Mouse (Mus musculus): ENCODE data around the gene Arcn1. TPM values are rescaled to one million over a fixed set of nuclear protein-coding genes. Genes with fewer than 3 reads are reported as not detected.
A peak's percentile ranks its signal among the peaks of the same experiment; 100 is the strongest.

Arcn1 gene
- polyA plus RNA-seq, 1 experiment from 2014 or later, result 111 TPM

DNA sequence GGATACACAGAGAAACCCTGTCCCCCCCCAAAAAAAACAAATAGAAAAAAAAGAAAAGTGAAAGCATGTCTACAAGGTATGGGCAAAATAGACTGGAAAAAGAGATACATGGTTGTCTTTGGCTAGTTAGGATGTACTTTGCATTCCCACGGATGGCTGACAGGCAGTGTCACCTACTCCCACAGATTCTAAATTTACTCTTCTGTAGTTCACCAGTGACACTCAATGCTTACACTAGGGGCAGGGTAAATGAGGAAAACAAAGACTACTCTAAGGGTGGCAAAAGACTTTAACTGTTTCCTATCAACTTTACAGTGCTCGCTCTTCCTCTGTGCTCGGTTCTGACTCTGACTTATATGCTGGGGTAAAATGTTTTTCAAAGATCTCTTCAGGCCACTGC is 21.0 kb downstream of the Arcn1 start:
- no peak for DNase-seq (ENCODE audit: low spot score)

DNA sequence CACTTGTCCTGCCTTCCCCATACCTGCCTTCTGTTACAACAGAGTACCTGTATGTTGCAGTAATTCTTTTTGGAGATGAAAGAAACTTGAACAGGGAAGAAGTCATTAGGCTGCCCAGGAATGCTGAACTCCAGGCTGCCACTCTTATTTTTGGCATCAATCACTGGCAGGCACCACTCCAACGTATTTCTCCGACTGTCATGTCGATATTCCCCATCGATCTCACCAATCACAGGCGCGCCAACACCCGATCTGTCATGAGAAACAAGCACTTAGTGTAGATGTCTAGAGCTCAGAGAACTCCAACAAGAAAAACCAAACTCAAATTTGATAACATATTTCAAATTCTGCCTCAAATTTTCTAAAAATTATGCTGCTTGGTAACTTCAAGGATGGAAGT is 22.3 kb downstream of the Arcn1 start:
- DNase-seq (ENCODE audit: low spot score), result no peak

DNA sequence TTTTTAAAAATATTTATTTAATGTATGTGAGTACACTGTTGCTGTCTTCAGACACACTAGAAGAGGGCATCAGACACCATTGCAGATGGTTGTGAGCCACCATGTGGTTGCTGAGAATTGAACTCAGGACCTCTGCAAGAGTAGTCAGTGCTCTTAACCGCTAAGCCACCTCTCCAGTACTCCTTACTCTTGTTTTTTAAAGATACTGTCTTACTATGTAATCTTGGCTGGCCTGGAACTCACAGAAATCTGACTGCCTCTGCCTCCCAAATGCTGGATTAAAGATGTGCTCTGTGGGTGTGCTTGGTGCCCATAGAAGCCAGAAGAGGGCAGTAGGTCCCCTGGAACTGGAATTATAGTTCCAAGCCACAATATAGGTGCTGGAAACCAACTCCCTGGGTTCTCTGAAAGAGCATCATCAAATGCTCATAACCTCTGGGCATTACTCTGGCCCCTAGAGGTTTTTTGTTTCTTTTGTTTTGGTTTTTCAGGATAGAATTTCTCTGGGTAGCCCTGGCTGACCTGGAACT is 26.9 kb downstream of the Arcn1 start:
- no peak for DNase-seq (ENCODE audit: low spot score)

DNA sequence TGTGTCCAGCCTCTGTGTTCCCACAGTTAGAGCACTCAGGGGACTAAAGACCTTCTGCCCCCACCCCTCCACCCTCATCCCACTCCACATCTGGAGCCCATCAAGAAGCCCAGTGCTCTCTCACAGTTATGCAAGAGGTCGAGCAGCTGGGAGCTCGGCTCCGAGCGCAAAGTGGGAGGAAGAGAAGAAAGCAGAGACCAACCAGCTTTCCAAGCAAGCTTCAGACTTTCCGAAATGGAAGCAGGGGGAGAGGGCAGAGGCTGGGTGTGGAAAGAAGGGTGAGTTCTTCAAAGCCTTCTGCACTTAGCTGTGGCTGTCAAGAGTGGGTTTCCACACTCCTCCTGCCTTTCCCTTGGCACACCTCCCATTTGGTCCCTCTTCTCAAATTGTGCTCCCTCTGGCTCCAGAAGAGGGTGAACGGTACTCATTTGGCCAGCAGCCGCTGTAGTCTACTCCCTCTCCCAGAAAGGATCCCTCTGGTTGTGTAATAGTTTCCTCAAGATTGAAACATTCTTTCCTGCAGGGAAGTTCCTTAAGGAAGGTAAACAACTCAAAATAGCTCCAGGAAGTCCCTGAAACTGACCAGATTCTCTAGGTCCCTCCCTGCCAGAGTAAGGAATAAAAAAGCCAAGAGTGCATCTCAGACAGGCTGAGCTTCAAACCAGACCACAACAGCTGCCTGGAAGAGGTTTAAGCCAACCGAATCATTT is 30.2 kb downstream of the Arcn1 start:
- DNase-seq (ENCODE audit: low spot score), result no peak

DNA sequence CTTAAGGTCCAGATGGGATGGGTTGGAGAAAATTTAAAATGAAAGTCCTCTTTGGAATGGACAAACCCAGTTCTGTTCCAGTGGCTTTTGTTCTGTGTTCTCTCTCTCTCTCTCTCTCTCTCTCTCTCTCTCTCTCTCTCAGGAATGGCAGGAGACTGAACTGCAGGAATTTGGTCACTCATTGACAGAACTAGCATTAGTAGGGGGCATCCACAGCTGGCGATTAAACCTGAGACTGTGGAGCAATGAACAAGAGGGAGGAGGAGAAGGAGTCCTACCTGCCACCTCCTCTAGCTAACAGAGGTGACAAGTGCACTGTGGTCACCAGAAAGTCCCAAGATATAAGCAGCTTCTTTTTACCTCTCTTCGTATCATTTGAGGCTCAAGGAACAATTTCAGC is 31.3 kb downstream of the Arcn1 start:
- no peak for DNase-seq (ENCODE audit: low spot score)

DNA sequence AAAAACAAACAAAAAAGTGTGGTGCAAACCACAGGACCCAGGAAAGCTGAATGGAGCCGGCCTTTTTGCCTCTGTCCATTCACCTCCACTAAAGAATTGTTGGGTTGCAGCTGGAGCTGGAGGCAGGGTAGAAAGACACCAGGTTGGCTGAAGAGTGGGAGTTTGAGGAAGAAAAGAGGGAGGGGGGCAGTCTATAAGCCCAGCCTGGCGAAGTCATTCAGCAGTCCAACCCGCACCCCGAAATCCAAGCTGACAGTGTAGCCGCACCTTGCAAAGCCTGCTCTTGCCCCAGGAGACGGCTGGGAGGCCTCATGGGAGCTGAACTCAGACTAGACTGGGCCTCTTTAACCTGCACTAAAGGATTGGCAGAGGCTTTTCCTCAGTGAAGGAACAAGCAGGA is 31.8 kb downstream of the Arcn1 start:
- no peak for DNase-seq (ENCODE audit: low spot score)

DNA sequence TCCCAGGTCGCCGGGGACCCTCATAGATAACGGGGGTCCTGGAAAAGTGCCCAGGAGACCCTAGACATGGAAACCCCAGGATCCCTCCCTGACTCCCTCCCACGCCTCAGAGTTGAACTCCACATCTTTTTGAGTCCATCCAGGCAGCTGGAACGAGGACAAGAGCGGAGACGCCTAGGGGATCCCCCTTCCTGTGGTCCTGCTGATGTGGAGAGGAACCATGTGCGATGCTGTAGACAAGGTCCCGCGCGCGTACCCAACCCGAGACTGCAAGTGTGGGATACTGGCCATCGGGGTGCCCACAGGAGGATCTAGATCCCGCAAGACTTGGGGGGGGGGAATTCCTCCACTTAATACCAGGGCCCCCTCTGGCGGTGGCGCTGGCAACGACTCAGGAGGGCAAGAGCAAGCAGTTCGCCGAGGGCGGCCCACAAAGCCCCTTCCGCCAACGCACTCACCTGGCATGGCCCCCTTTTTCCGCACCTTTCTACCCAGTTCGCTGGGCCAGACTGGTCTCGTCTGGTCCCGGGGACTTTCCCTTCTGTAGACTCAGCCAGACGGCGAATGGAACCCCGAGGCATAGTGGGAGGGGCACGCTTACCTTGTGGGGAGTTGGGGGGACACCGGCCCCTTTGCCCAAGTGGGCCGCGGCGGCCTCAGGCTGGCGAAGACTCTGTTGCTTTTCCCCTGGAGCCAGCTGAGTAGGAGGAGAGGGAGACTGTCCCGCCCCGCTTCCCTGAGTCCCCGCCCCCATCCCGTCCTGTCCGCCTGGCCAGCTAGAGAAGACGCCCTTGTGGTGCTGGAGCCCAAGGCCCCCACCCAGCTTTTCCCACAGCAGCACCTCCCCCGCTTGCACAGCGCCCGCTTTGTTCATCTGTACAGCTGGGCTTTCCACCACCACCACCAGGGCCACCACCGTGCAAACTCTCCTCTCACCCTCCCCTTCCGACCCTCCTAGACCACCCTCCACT is 32.8 kb downstream of the Arcn1 start, which contains the start of gene Phldb1:
TSS of gene Phldb1 (minus strand) at position 675 of the 971 bp plus-strand sequence.
- DNase-seq (ENCODE audit: low spot score), result peak; percentile 60

DNA sequence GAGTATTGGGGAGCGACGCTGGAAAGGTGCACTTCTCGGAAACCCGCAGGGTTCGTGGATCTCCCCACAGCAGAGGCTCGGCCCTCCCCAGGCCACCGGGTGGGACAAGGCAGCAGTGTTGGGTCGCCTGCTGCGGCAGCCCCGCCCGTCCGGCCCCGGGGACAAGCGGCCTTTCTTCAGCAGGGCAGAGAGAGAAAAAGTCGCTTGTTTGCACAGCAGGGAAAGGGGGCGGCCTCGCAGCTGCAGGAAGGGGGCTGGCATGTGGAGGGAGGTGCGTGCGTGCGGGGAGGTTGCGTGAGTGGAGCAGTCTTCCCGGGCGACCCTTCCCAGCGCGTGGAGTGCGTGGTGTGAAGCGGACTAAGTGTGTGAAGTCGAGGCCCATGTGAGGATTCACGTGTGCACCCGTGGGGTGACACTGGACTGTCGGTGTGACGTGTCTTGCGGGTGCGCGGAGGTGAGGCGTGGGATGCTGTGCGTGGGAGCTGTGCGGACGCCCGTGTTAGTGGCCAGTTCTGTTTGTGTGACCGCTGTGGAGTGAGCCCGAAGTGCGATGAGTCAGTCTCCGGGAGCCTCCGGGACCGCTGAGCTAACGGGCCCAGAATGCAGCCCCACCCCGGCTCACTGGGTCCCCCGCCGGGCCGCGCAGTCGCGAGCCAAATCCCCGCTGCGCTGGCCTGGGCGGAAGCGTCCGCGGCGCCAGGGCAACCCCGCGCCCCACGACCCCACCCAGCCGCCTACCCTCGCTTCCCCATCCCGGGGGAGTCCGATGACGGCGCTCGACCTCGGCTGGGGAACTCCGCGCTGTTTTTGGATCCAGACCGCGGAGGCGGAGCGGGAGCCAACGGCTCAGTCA is 33.7 kb downstream of the Arcn1 start:
- no peak for DNase-seq (ENCODE audit: low spot score)

DNA sequence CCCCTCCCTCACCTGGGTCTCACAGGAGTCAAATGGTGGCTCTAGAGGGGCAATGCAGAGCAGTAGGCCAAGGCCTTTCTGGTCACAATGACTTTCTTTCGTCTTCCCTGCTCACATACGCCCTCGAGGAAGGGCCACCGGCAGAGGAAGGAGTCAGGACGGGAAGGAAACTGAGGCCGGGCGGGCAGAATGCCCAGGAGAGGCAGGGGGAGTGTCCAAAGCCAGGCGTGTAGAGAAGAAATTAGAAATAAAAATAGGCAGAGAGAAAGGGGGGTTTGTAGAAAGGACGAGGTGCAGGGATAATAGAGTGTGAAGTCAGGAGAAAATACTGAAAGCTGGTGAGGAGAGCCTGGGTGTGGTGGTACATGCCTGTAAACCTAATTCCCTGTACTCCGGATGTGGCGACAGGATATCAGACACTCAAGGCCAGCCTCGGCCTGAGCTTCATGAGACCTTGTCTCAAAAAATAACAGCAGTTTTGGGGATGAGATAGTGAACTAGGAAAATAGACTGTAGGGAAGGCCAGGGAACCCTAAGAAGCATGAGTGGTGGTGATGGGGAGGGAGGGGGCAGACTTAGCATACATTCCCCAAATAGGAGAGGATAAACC is 34.6 kb downstream of the Arcn1 start:
- no peak for DNase-seq (ENCODE audit: low spot score)

DNA sequence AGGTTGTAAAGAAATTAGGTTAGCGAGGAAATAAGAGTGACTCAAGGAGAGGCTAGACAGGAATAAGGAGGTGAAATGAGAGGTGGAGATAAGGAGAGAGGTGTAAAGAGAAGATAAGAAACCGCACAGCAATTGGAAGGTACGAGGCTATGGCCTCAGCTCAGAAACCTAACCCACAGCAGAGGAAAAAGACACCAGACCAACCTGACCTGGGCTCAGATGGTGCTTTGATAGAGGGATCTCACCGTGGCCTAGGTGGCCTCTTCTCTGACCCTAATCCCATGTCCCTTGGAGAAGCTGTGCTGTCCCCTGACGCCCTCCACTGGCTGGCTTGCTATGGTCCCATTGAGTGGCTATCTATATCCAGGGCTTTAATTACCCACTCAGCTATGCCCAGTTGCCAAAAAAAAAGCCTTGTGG is 35.5 kb downstream of the Arcn1 start:
- DNase-seq (ENCODE audit: low spot score), result no peak

DNA sequence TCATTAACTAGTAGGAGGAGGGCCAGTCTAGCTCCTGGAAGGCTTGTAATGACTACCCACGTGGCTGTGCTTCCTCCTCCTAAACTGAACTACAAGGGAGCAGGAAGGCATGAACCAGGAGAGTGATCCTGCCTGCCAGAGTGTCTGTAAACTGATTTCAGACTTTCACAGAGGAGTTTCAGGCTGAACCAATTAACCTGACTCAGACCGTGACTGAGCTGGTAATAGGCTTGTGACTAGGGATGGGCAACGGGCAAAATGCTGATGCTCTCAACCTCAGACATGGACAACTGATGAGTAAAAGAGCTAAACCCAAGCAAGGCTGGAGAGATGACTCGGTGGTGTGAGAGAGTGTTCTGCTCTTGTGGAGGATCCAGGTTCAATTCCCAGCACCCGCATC is 40.2 kb downstream of the Arcn1 start:
- no peak for DNase-seq (ENCODE audit: low spot score)

DNA sequence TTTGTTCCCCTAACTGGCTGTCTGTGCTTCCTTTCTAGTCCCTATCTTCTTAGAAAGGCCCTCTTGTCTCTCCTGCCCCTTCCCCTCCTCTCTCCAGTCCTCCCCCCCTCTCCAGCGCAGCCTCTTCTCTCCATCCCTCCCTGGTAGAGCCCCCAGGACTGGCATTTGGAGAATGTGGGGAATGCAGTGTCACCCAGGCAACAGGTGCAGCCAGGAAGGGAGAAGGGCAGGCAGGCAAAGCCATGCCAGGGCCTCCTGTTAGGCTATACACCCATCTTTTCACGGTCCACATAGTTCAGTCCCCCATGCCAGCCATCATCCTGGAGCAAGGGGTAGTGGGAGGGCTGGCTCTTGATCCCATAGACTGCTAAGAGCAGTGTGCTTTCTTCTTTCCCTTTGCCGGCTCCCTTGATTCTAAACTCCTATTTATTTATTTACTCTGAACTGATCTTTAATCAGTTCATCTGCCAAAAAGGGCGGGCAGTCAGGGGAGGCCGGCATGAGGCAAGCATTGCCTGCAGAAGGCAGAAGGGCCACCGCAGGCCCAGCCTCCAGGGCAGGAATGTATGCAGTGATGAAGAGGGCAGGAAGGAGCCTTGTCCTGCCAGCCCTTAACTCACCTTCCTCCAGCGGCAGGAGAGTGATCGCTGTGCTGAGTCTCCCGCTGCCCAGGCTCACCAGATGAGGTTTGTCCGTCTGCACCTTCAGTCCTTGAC is 41.1 kb downstream of the Arcn1 start:
- DNase-seq (ENCODE audit: low spot score), result no peak

DNA sequence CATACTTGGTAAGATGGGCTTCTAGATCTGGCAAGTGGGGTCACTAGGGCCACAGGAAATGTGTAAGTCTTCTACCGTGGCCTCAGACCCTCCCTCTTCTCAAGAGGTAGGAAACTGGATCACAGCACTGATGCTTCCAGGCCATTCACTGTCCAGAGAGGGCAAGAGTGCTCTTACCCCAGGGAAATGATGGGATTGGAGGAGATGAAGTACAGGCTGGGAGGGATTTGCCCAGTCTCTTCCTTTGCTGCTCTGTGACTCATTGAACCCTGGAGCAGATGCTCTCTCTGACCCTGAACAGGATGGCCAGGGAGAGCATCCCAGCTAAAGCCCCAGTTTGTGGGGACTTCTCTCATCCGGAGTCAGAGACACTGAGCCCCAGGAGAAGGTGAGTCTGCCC is 43.0 kb downstream of the Arcn1 start:
- no peak for DNase-seq (ENCODE audit: low spot score)

DNA sequence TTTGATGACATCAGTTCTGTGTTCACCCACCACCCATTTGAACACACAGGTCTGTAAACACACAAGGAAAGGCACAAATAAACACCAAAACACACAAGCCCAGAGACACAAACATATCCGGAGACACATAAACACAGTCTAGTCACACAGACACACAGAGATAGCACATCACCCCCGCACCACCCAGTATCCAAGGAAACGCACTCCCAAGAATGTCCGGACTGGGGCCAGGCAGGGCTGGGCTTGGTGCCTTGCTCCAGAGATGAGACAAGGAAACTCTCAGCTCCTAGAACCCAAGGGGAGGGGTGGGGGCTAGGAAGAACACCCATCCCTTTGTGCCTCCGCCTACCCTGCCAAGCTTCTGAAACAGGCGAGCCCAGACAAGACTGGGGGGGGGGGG is 43.4 kb downstream of the Arcn1 start:
- DNase-seq (ENCODE audit: low spot score), result no peak

DNA sequence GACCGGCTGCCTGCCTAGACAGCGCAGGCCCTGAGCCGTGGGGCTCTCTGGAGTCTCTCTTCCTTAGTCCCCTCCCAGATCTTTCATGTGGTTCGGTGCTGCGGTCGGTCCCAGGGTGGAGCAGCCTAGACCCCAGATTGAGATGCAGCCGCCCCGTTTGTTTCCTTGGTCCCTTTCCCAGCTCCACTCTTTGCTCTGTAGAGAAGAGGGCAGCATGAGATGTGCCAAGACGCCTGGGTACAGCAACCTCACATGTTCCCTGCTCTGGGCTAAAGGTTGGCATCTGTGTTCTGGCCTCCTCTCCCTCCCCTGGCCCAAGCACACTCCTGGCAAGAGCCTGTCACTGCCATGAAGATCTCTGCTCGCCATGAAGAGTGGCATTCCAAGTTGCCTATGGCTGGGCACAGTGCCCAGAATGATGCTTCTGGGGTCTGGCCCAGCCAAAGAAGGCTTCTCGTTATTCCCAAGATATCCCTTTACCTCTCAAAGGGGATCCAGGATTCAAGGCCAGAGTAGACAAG is 44.1 kb downstream of the Arcn1 start:
- peak; percentile 28 for DNase-seq (ENCODE audit: low spot score)

DNA sequence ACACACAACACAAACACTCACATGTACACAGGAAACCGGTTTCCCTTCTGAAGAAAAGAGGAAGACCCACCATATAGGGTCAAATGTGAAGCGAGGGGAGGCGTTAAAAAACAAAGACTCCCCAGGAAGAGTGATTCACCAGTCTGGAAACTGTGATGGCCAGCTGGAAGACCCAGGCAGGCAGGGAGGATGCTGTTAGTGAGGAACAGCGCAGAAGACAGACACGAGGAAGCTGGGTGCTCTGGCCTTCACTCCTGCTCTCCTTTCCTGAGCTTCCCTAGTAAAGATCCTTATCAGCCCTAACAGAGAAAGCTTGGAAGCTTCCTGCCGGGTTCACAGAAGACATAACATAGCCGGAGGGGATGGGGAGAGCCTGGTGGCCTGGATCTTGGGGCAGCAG is 44.6 kb downstream of the Arcn1 start:
- DNase-seq (ENCODE audit: low spot score), result no peak

DNA sequence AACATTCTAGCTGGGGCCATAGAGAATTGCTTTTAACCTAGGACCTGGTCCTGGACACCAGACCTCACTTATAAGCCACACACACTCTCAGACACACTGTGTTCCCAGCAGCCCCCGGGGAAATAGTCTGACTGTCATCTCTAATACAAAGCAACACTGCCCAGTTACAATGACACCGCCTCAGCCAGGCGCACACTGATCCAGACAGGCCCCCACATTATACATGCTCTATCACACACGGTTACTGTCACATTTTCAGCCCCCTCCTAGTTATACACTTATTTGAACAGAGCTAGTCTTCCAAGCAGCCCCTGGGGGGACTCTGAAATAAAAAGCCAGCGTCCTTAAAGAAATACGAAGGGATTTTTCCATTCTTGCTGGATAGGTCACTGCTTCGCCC is 45.1 kb downstream of the Arcn1 start:
- no peak for DNase-seq (ENCODE audit: low spot score)

DNA sequence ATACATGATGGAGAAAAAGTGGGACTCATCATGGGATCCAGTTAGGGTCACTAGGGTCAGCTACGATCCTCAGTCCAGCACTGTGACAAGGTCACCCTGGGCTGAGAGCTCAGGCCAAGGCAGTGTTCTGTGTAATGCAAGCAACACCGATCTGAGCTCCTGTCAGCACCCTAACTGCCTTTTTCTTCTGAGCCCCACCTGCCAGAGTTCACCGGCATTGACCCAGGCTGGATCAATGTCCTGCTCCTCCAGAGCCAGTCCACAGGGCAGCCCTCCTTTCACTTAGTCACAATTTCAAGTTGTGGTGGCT is 45.8 kb downstream of the Arcn1 start:
- DNase-seq (ENCODE audit: low spot score), result no peak

DNA sequence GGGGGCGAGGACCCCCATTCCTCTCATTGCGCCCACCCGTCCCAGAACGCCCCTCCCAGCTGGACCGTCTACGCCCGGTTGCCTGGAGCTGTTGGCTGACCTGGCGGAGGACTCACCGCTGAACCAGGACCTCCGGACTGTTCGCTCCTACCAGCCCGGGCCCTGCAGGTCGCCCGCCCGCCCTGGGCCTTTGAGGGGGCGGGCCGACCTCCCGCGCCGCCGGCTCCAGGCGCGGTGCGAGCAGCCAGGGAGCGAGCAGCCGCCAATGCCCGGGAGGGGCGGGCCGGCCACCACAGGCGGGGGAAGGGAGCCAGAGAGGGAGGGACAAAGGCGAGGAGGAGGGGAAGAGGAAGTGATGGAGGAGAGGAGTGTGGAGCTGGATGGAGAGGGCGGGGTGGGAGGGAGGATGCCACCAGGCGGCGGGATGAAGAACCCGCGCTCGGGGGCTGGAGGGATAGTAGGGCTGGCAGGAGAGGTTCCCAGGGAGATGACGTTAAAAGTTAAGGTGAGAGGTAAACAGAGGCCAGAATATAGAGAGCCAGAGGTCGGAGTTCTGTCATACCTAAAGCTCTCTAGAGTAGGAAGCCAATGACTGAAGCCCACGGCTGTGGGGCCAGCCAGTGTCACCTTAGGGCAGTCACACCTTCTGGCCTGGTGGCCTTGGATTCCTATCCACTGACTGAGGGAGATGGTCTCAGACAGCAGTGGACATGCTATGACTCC is 46.3 kb downstream of the Arcn1 start:
- peak; percentile 33 for DNase-seq (ENCODE audit: low spot score)
